Mouse (Mus musculus) limb, embryonic 14.5 days (tissue): Measurements from ENCODE around the gene Fat3. TPM values are rescaled to one million over a fixed set of nuclear protein-coding genes. Genes with fewer than 3 reads are reported as not detected.

ENCODE experiments used
- ATAC-seq: fragments of 200-750 bp; cut with Nextera tagmentation; 2 replicates; pipeline ENCODE4 v1.8.0; 2017; ENCODE audit warnings: low read depth, moderate number of reproducible peaks, moderate TSS enrichment; ENCODE audit not compliant: low FRiP score
- DNase-seq: peaks from one replicate; pipeline ENCODE4 v3.0.0-alpha.2; 2015; ENCODE audit warnings: low spot score
- H3K27ac ChIP-seq: fragments of 300-500 bp; sonication (generic); replicated peaks from 2 replicates; pipeline ENCODE4 v1.5.1; 2014; ENCODE audit warnings: low read depth, mild to moderate bottlenecking, low read length, moderate library complexity, mixed read lengths
- H3K27me3 ChIP-seq: fragments of 300-500 bp; sonication (generic); 2 replicates; pipeline ENCODE4 v1.6.1; 2014; ENCODE audit warnings: low read length, mixed read lengths; ENCODE audit not compliant: control insufficient read depth, insufficient read depth
- H3K36me3 ChIP-seq: fragments of 300-500 bp; sonication (generic); 2 replicates; pipeline ENCODE4 v1.6.1; 2014; ENCODE audit warnings: mild to moderate bottlenecking, low read length, moderate library complexity, mixed read lengths; ENCODE audit not compliant: control insufficient read depth, insufficient read depth
- H3K4me1 ChIP-seq: fragments of 300-500 bp; sonication (generic); 2 replicates; pipeline ENCODE4 v1.6.1; 2014; ENCODE audit warnings: antibody characterized with exemption, low read length, mixed read lengths; ENCODE audit not compliant: control insufficient read depth, insufficient read depth
- H3K4me2 ChIP-seq: fragments of 300-500 bp; sonication (generic); replicated peaks from 2 replicates; pipeline ENCODE4 v1.6.1; 2014; ENCODE audit warnings: low read depth, mild to moderate bottlenecking, low read length, moderate library complexity; ENCODE audit not compliant: severe bottlenecking
- H3K4me3 ChIP-seq: fragments of 300-500 bp; sonication (generic); replicated peaks from 2 replicates; pipeline ENCODE4 v1.5.1; 2014; ENCODE audit warnings: low read length
- H3K9ac ChIP-seq: fragments of 300-500 bp; sonication (generic); 2 replicates; pipeline ENCODE4 v1.6.1; 2014; ENCODE audit warnings: mild to moderate bottlenecking, low read depth, low read length, moderate library complexity; ENCODE audit not compliant: severe bottlenecking
- H3K9me3 ChIP-seq: fragments of 300-500 bp; sonication (generic); 2 replicates; pipeline ENCODE4 v1.6.1; 2016; ENCODE audit warnings: low read length; ENCODE audit not compliant: control insufficient read depth
- POLR2A ChIP-seq: fragments of 200-500 bp; IDR thresholded peaks from 2 replicates; pipeline ENCODE4 v1.8.0; 2012; ENCODE audit warnings: inconsistent platforms, mild to moderate bottlenecking, moderate library complexity, borderline replicate concordance; ENCODE audit not compliant: insufficient read depth, insufficient read length; ENCODE audit errors: extremely low read depth
- WGBS: fragments of 180-500 bp; shearing (Covaris S2); extraction: QIAGEN DNeasy Blood & Tissue Kit; methylation state at CpG from one replicate; pipeline ENCODE4 v1.1.7; 2014; 5-methylcytosine and 5-hydroxymethylcytosine counted together
- polyA plus RNA-seq, 2 experiments: library from polyadenylated mRNA; depleted of rRNA in 1 of 2; stranded (reverse) in 1 of 2; unstranded in 1 of 2; fragments of >200 nt; fragmentation: Nextera tagmentation in 1 of 2; extraction: Ambion mirVana in 1 of 2; gene quantifications; 2 replicates each; pipeline versions ENCODE4 v1.2.1 to v1.2.3; 2012 to 2014

The Fat3 gene
- polyA plus RNA-seq, 2 experiments = 5.4 to 9.2 TPM

DNA sequence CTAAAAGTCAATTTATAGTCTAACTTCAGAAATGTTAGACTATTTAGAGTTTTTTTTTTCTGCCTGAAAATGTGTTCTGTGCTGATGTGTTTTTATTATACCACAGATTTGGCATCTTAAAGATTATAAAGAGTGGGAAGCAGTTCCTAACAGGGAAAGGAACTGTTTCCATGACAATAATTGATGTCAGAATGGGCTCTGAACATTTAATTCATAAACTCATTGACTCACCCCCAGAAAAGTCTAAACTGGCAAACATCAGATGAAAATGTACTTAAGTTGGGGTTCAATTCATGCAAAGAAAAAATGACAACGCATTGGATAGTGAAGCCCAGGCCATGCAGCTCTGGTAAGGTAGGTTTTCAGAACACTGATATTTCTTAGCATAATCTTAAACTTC, 193.3 kb downstream of the Fat3 start:
- Histone ChIP-seq H3K4me3 (no peak overlapping the region), H3K4me2 (no peak overlapping the region), H3K27ac (no peak overlapping the region), H3K36me3 (no peaks in the 10 kb centered on the region), H3K9ac (no peak overlapping the region), H3K9me3 (no peaks in the 10 kb centered on the region), H3K27me3 (no peaks in the 10 kb centered on the region), H3K4me1 (peaks cover 9% of the 10 kb centered on the region; the same call in 1 of the 2 replicates)
- no peak for ATAC-seq
- WGBS = 89% methylated on average over 1 of the region's 1 CpGs
- TF ChIP-seq POLR2A = no peak
- DNase-seq = no peak

DNA sequence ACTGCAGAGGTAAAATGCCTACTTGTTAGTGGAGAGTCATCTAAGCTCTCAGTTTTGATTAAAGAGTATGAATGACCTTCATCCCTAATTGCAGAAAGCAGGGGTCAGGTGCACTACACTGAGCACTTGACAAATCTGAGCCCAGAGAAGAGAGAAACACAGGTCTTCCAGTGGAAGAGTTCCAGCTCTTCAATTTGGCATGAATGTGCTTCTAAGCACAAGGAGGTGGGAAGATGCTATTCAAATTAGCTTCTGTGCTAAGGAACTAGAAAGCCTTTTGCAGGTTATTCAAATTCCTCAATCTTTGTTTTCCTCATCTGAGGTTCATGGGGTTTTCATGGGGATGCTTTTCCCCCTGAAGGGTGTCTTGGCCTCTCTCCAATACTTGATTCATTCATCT, 194.9 kb downstream of the Fat3 start:
- H3K27ac ChIP-seq = no peak overlapping the region
- ATAC-seq = no peak
- DNase-seq = no peak
- no peak for TF ChIP-seq POLR2A
- no peaks in the 10 kb centered on the region for H3K9me3 ChIP-seq
- H3K4me1 ChIP-seq = peaks cover 9% of the 10 kb centered on the region; the same call in 1 of the 2 replicates
- H3K9ac ChIP-seq = no peak overlapping the region
- no peak overlapping the region for H3K4me3 ChIP-seq
- no peak overlapping the region for H3K4me2 ChIP-seq
- H3K36me3 ChIP-seq = no peaks in the 10 kb centered on the region
- no peaks in the 10 kb centered on the region for H3K27me3 ChIP-seq

DNA sequence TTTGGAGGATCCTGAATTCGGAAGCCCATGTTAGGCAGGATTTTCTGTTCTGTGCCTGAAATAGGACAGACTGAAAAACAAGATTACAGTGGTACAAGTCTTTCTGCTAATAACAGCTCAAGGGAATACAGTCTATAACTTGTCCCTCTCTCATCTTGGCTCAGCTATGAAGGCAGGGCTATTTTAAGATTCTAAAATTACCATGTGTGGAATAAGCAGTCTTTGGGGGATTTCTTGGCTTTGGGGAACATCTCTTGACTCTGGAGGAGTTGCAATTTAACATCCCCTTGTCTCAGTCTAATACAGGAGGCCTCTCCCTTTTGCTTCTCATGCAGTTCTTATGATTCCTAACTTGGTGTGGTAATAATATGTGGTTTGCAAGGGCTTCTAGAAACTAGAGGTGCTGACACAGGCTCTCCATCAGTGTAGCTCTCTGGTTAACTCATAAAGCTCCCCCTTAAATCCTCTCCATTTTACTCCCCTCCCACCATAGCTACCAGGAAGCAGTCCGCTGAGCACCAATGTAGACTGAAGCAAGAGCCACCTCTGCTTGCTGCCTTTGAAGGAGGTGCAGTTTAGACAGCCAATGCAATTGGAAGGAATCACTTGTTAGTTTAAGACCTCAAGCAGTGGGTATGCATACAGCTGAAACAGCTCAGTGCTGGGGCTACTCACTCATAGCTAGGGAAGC, 195.5 kb downstream of the Fat3 start:
- Histone ChIP-seq H3K4me2 (no peak overlapping the region), H3K9ac (no peak overlapping the region), H3K27me3 (no peaks in the 10 kb centered on the region), H3K4me1 (peaks cover 9% of the 10 kb centered on the region; the same call in 1 of the 2 replicates), H3K4me3 (no peak overlapping the region), H3K36me3 (no peaks in the 10 kb centered on the region), H3K27ac (no peak overlapping the region), H3K9me3 (no peaks in the 10 kb centered on the region)
- TF ChIP-seq POLR2A = no peak
- WGBS = 66% methylated on average over 2 of the region's 2 CpGs
- no peak for ATAC-seq
- DNase-seq = peak; percentile 7

DNA sequence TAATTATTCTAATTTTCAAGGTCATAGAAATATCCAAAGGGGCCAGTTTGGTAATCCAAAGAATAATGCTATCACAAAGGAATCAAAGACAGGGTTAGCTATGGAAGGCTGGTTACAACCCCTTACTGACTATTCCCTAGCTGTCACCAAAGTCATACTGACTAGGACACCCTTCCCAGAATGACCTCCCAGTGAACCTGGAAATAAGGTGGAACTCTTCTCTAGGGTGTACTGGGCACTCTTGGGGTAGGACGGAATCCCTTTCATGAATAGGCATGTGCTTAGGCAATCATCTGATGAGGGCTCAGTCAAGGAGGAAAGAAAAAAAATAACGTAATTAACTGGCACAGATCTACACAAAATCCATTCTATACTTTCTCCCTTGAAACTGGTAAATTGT, 196.1 kb downstream of the Fat3 start:
- DNase-seq (no peak), ATAC-seq (no peak)
- H3K36me3 ChIP-seq = no peaks in the 10 kb centered on the region
- H3K4me1 ChIP-seq = peaks cover 9% of the 10 kb centered on the region; the same call in 1 of the 2 replicates
- H3K9ac ChIP-seq = no peak overlapping the region
- no peak overlapping the region for H3K27ac ChIP-seq
- no peak for TF ChIP-seq POLR2A
- H3K27me3 ChIP-seq = no peaks in the 10 kb centered on the region
- H3K4me3 ChIP-seq = no peak overlapping the region
- WGBS = 74% methylated on average over 2 of the region's 2 CpGs
- H3K4me2 ChIP-seq = no peak overlapping the region
- H3K9me3 ChIP-seq = no peaks in the 10 kb centered on the region

DNA sequence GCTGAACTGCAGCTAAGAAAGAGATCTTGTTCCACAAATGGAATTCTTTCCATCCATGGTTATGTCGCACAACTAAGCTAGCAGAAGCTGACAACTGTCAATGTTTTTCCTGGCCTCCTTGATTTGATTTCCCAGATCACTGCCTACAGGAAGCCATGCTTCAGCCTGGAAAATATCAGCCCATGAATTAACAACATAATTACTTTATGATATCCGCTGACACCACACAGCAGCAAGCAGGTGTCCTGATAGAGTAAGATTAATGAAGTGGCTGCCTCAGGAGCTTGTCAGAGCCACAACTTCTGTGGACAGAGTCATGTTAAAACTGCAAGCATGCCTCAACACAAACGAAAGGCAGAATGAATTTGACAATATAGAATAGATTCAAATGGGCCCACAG, 198.6 kb downstream of the Fat3 start:
- Histone ChIP-seq H3K9me3 (no peaks in the 10 kb centered on the region), H3K27ac (no peak overlapping the region), H3K36me3 (no peaks in the 10 kb centered on the region), H3K4me3 (no peak overlapping the region), H3K4me1 (peaks cover 9% of the 10 kb centered on the region; the same call in 1 of the 2 replicates), H3K4me2 (no peak overlapping the region), H3K27me3 (no peaks in the 10 kb centered on the region), H3K9ac (no peak overlapping the region)
- no peak for TF ChIP-seq POLR2A
- ATAC-seq (no peak), DNase-seq (no peak)
- WGBS = 30% methylated on average over 3 of the region's 3 CpGs

DNA sequence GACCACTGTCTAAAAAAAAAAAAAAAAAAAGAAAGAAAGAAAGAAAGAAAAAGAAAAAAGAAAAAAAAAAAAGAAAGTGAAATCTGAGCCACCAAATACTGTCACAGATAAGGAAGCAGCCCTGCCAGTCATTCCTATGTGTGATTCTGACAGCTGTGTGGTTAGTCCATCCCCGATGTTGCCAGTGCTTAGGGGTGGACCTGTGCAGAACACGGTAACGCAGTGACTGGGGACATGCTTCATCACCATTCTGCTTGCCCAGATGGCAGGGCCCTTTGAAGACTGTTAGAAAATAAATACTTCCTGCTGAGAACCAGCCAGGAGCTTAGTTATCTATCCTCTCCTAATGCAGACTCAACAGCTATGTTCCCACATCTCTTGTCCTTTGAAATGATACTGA, 203.2 kb downstream of the Fat3 start:
- ATAC-seq = no peak
- DNase-seq = no peak
- Histone ChIP-seq H3K27ac (no peak overlapping the region), H3K4me1 (no peaks in the 10 kb centered on the region), H3K9me3 (no peaks in the 10 kb centered on the region), H3K27me3 (no peaks in the 10 kb centered on the region), H3K4me3 (no peak overlapping the region), H3K36me3 (no peaks in the 10 kb centered on the region), H3K9ac (no peak overlapping the region), H3K4me2 (no peak overlapping the region)
- no peak for TF ChIP-seq POLR2A
- WGBS = 41% methylated on average over 3 of the region's 3 CpGs
